Mouse (Mus musculus): ENCODE results near the gene Tmub1. TPM values are rescaled to one million over a fixed set of nuclear protein-coding genes. Genes with fewer than 3 reads are reported as not detected.

The Tmub1 gene
- 31.5 and 33.1 TPM in 2 replicates for polyA plus RNA-seq (2014; fragmentation: Nextera tagmentation; extraction: Ambion mirVana)

- DNase-seq (ENCODE audit: low spot score) (peak; percentile 85), ATAC-seq (ENCODE audit: insufficient read depth, low FRiP score, low TSS enrichment) (peak; percentile 58)
- Histone ChIP-seq H3K4me1 (ENCODE audit: control insufficient read depth, insufficient read depth, low read length) (peaks cover 21% of the 10 kb centered on the region), H3K27ac (ENCODE audit: low read depth, low read length) (peak within 1 kb of the TSS; percentile 56; the same call in 1 of the 2 replicates), H3K27me3 (ENCODE audit: control insufficient read depth, insufficient read depth, low read length) (no peaks in the 10 kb centered on the region), H3K4me3 (ENCODE audit: low read depth, low read length) (peak within 1 kb of the TSS; percentile 65), H3K4me2 (ENCODE audit: low read depth) (peak within 1 kb of the TSS; percentile 87), H3K9me3 (ENCODE audit: control insufficient read depth, low read length) (no peaks in the 10 kb centered on the region), H3K9ac (ENCODE audit: low read length) (peak within 1 kb of the TSS; percentile 63), H3K36me3 (ENCODE audit: control insufficient read depth, insufficient read depth, low read length) (0 out of 2 replicates have a peak, but pooled peaks cover 3% of the 10 kb centered on the region)
- 3% methylated on average over 34 of the region's 34 CpGs for WGBS
These were observed at the start of gene Tmub1 for GRCm38 (mm10) chr5:24447624-24448298. TSS of gene Tmub1 (minus strand) at chr5:24447854.

- Histone ChIP-seq H3K4me2 (ENCODE audit: low read depth) (no peak overlapping the region), H3K36me3 (ENCODE audit: control insufficient read depth, insufficient read depth, low read length) (peaks cover 26% of the 10 kb centered on the region), H3K4me1 (ENCODE audit: control insufficient read depth, insufficient read depth, low read length) (peaks cover 8% of the 10 kb centered on the region; the same call in 1 of the 2 replicates), H3K4me3 (ENCODE audit: low read depth, low read length) (no peak overlapping the region), H3K9me3 (ENCODE audit: control insufficient read depth, low read length) (no peaks in the 10 kb centered on the region), H3K27ac (ENCODE audit: low read depth, low read length) (no peak overlapping the region), H3K27me3 (ENCODE audit: control insufficient read depth, insufficient read depth, low read length) (no peaks in the 10 kb centered on the region), H3K9ac (ENCODE audit: low read length) (no peak overlapping the region)
- no peak for ATAC-seq (ENCODE audit: insufficient read depth, low FRiP score, low TSS enrichment)
- peak; percentile 28 for DNase-seq (ENCODE audit: low spot score)
- WGBS, result 66% methylated on average over 6 of the region's 6 CpGs
These were observed 49.1 kb upstream of the Tmub1 start for GRCm38 (mm10) chr5:24496756-24497155.

- no peaks in the 10 kb centered on the region for H3K9me3 ChIP-seq (ENCODE audit: control insufficient read depth, low read length)
- H3K36me3 ChIP-seq (ENCODE audit: control insufficient read depth, insufficient read depth, low read length), result peaks cover 26% of the 10 kb centered on the region
- peaks cover 8% of the 10 kb centered on the region; the same call in 1 of the 2 replicates for H3K4me1 ChIP-seq (ENCODE audit: control insufficient read depth, insufficient read depth, low read length)
- H3K27ac ChIP-seq (ENCODE audit: low read depth, low read length), result no peak overlapping the region
- no peaks in the 10 kb centered on the region for H3K27me3 ChIP-seq (ENCODE audit: control insufficient read depth, insufficient read depth, low read length)
- ATAC-seq (ENCODE audit: insufficient read depth, low FRiP score, low TSS enrichment) (no peak), DNase-seq (ENCODE audit: low spot score) (no peak)
- no peak overlapping the region for H3K4me3 ChIP-seq (ENCODE audit: low read depth, low read length)
- H3K9ac ChIP-seq (ENCODE audit: low read length), result no peak overlapping the region
- no peak overlapping the region for H3K4me2 ChIP-seq (ENCODE audit: low read depth)
- 81% methylated on average over 15 of the region's 15 CpGs for WGBS
These were observed 47.4 kb upstream of the Tmub1 start for GRCm38 (mm10) chr5:24495019-24495418.

- peaks cover 31% of the 10 kb centered on the region for H3K36me3 ChIP-seq (ENCODE audit: control insufficient read depth, insufficient read depth, low read length)
- no peak overlapping the region for H3K27ac ChIP-seq (ENCODE audit: low read depth, low read length)
- ATAC-seq (ENCODE audit: insufficient read depth, low FRiP score, low TSS enrichment) (no peak), DNase-seq (ENCODE audit: low spot score) (no peak)
- H3K4me1 ChIP-seq (ENCODE audit: control insufficient read depth, insufficient read depth, low read length), result peaks cover 4% of the 10 kb centered on the region; the same call in 1 of the 2 replicates
- no peak overlapping the region for H3K4me2 ChIP-seq (ENCODE audit: low read depth)
- H3K4me3 ChIP-seq (ENCODE audit: low read depth, low read length), result no peak overlapping the region
- 93% methylated on average over 16 of the region's 16 CpGs for WGBS
- no peak overlapping the region for H3K9ac ChIP-seq (ENCODE audit: low read length)
- H3K27me3 ChIP-seq (ENCODE audit: control insufficient read depth, insufficient read depth, low read length), result no peaks in the 10 kb centered on the region
- H3K9me3 ChIP-seq (ENCODE audit: control insufficient read depth, low read length), result no peaks in the 10 kb centered on the region
These were observed 45.1 kb upstream of the Tmub1 start for GRCm38 (mm10) chr5:24492546-24493285.

GRCm38 (mm10) chr5:24490413-24490920, 42.8 kb upstream of the Tmub1 start:
- no peak overlapping the region for H3K4me3 ChIP-seq (ENCODE audit: low read depth, low read length)
- 30% methylated on average over 14 of the region's 14 CpGs for WGBS
- no peaks in the 10 kb centered on the region for H3K27me3 ChIP-seq (ENCODE audit: control insufficient read depth, insufficient read depth, low read length)
- H3K9ac ChIP-seq (ENCODE audit: low read length), result no peak overlapping the region
- ATAC-seq (ENCODE audit: insufficient read depth, low FRiP score, low TSS enrichment) (no peak), DNase-seq (ENCODE audit: low spot score) (no peak)
- H3K9me3 ChIP-seq (ENCODE audit: control insufficient read depth, low read length), result no peaks in the 10 kb centered on the region
- H3K4me1 ChIP-seq (ENCODE audit: control insufficient read depth, insufficient read depth, low read length), result peaks cover 5% of the 10 kb centered on the region; the same call in 1 of the 2 replicates
- peaks cover 28% of the 10 kb centered on the region for H3K36me3 ChIP-seq (ENCODE audit: control insufficient read depth, insufficient read depth, low read length)
- no peak overlapping the region for H3K27ac ChIP-seq (ENCODE audit: low read depth, low read length)
- H3K4me2 ChIP-seq (ENCODE audit: low read depth), result no peak overlapping the region

GRCm38 (mm10) chr5:24486738-24487137, 39.1 kb upstream of the Tmub1 start:
- Histone ChIP-seq H3K9me3 (ENCODE audit: control insufficient read depth, low read length) (no peaks in the 10 kb centered on the region), H3K4me2 (ENCODE audit: low read depth) (no peak overlapping the region), H3K27ac (ENCODE audit: low read depth, low read length) (no peak overlapping the region), H3K4me1 (ENCODE audit: control insufficient read depth, insufficient read depth, low read length) (peaks cover 12% of the 10 kb centered on the region), H3K27me3 (ENCODE audit: control insufficient read depth, insufficient read depth, low read length) (no peaks in the 10 kb centered on the region), H3K36me3 (ENCODE audit: control insufficient read depth, insufficient read depth, low read length) (peaks cover 25% of the 10 kb centered on the region), H3K4me3 (ENCODE audit: low read depth, low read length) (no peak overlapping the region), H3K9ac (ENCODE audit: low read length) (no peak overlapping the region)
- ATAC-seq (ENCODE audit: insufficient read depth, low FRiP score, low TSS enrichment) (no peak), DNase-seq (ENCODE audit: low spot score) (no peak)
- 91% methylated on average over 5 of the region's 5 CpGs for WGBS

- ATAC-seq (ENCODE audit: insufficient read depth, low FRiP score, low TSS enrichment), result no peak
- peaks cover 12% of the 10 kb centered on the region for H3K4me1 ChIP-seq (ENCODE audit: control insufficient read depth, insufficient read depth, low read length)
These were observed 38.4 kb upstream of the Tmub1 start for GRCm38 (mm10) chr5:24486097-24486496.

GRCm38 (mm10) chr5:24484963-24485362, 37.3 kb upstream of the Tmub1 start:
- Histone ChIP-seq H3K4me1 (ENCODE audit: control insufficient read depth, insufficient read depth, low read length) (peaks cover 12% of the 10 kb centered on the region), H3K36me3 (ENCODE audit: control insufficient read depth, insufficient read depth, low read length) (peaks cover 27% of the 10 kb centered on the region), H3K4me2 (ENCODE audit: low read depth) (peak overlapping the region; percentile 22; the same call in 1 of the 2 replicates), H3K27ac (ENCODE audit: low read depth, low read length) (0 out of 2 replicates have a peak overlapping the region, but pooled peaks have one; percentile 46), H3K9ac (ENCODE audit: low read length) (no peak overlapping the region), H3K9me3 (ENCODE audit: control insufficient read depth, low read length) (no peaks in the 10 kb centered on the region), H3K4me3 (ENCODE audit: low read depth, low read length) (no peak overlapping the region), H3K27me3 (ENCODE audit: control insufficient read depth, insufficient read depth, low read length) (no peaks in the 10 kb centered on the region)
- no peak; the same call in 1 of the 2 replicates for ATAC-seq (ENCODE audit: insufficient read depth, low FRiP score, low TSS enrichment)
- DNase-seq (ENCODE audit: low spot score), result no peak
- WGBS, result 11% methylated on average over 22 of the region's 22 CpGs

More at GRCm38 (mm10) chr5:24486097-24486496, 38.4 kb upstream of the Tmub1 start:
- no peak overlapping the region for H3K9ac ChIP-seq (ENCODE audit: low read length)
- H3K4me3 ChIP-seq (ENCODE audit: low read depth, low read length), result no peak overlapping the region
- no peak overlapping the region for H3K27ac ChIP-seq (ENCODE audit: low read depth, low read length)
- WGBS, result 2% methylated on average over 8 of the region's 8 CpGs
- H3K4me2 ChIP-seq (ENCODE audit: low read depth), result no peak overlapping the region
- H3K9me3 ChIP-seq (ENCODE audit: control insufficient read depth, low read length), result no peaks in the 10 kb centered on the region
- peaks cover 22% of the 10 kb centered on the region for H3K36me3 ChIP-seq (ENCODE audit: control insufficient read depth, insufficient read depth, low read length)
- no peaks in the 10 kb centered on the region for H3K27me3 ChIP-seq (ENCODE audit: control insufficient read depth, insufficient read depth, low read length)
- peak; percentile 92 for DNase-seq (ENCODE audit: low spot score)

All from neural tube, embryonic 11.5 days (tissue).